Mouse (Mus musculus): ENCODE data around the gene Prpf40b. TPM values are rescaled to one million over a fixed set of nuclear protein-coding genes. Genes with fewer than 3 reads are reported as not detected.
A peak's percentile ranks its signal among the peaks of the same experiment; 100 is the strongest.

Prpf40b gene
- polyA plus RNA-seq, 1 experiment from 2014 or later: 53.8 TPM

DNA sequence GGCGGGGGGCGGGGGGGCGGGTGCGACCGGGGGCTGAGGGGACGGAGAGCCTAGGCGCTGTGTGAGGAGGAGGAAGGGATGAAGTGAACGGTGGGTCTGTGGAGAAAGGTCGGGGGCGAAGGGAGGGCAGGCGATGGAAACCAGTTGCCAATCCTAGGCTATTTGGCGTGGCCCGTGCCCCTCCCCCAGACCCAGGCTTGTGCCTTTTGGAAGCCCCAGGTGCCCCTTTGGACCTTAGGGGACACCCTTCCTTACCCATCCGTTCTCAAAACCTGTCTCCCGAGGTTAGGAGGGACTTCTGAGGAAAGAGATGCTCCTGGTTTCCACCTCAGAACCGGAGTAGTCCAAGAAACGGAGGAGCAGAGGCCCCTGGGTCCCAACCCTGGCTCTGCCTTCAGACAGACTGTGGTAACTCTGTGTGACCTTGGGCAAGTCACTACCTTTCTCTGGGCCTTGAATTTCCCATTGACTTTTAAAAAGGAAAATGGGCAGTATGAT lies 646 bp downstream of the Prpf40b start, which contains the start of gene Fam186b:
Gene Fam186b (minus strand): TSS at position 405 of the 498 bp plus-strand sequence.
- Histone ChIP-seq H3K9me3 (no peaks in the 10 kb centered on the region), H3K4me2 (peak within 1 kb of the TSS; percentile 69), H3K9ac (peak within 1 kb of the TSS; percentile 61), H3K4me3 (peak within 1 kb of the TSS; percentile 70), H3K36me3 (no peaks in the 10 kb centered on the region), H3K27ac (peak within 1 kb of the TSS; percentile 94), H3K27me3 (no peaks in the 10 kb centered on the region), H3K4me1 (peaks cover 22% of the 10 kb centered on the region)
- WGBS: 2% methylated on average over 15 of the region's 17 CpGs
- no peak for ATAC-seq (ENCODE audit: insufficient number of reproducible peaks, low FRiP score, low TSS enrichment, low read depth)

DNA sequence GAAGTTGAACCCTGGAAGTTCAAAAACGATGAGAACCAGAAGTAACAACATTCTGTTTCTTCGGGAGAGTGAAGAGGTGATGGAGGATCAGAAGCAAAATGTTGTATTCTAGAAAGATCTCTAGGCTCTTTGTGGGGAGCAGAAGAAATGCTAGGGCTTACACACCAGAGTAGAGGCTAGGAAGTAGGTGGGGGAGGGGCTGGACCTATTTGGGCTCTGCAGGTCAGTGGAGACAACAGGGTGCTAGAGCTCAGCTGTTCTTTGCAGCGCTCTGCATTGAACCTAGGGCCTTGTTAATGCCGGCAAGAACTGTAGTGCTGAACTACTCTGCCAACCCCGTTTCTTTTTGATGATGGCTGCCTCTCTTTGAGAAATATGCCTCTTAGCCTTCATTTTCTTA lies 1.3 kb downstream of the Prpf40b start:
- WGBS: 42% methylated on average over 5 of the region's 5 CpGs
- peak overlapping the region; percentile 29; the same call in 1 of the 2 replicates for H3K27ac ChIP-seq
- no peak for ATAC-seq (ENCODE audit: insufficient number of reproducible peaks, low FRiP score, low TSS enrichment, low read depth)

DNA sequence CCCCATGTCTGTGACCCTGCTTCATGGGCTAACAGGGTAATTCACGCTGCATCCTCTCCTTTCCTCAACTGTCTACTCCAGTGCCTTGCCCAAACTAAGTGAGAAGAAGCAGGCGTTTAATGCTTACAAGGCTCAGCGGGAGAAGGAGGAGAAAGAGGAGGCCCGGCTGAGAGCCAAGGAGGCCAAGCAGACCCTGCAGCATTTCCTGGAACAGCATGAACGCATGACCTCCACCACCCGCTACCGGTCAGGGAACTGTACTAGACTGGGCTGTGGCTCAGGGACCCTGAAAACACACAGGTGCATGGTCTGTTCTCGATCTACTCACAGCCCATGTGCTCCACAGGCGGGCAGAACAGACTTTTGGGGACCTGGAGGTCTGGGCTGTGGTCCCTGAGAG lies 12.6 kb downstream of the Prpf40b start:
- WGBS: 83% methylated on average over 9 of the region's 9 CpGs
- Histone ChIP-seq H3K4me1 (no peaks in the 10 kb centered on the region), H3K4me3 (no peak overlapping the region), H3K4me2 (no peak overlapping the region), H3K36me3 (peaks cover 88% of the 10 kb centered on the region), H3K27me3 (no peaks in the 10 kb centered on the region), H3K27ac (no peak overlapping the region), H3K9ac (no peak overlapping the region), H3K9me3 (no peaks in the 10 kb centered on the region)
- ATAC-seq (ENCODE audit: insufficient number of reproducible peaks, low FRiP score, low TSS enrichment, low read depth): no peak

More for the DNA sequence above, 1.3 kb downstream of the Prpf40b start:
- Histone ChIP-seq H3K9me3 (no peaks in the 10 kb centered on the region), H3K36me3 (no peaks in the 10 kb centered on the region), H3K4me1 (peaks cover 22% of the 10 kb centered on the region), H3K4me2 (peak overlapping the region; percentile 69; the same call in 1 of the 2 replicates), H3K4me3 (peak overlapping the region; percentile 70), H3K27me3 (no peaks in the 10 kb centered on the region), H3K9ac (no peak overlapping the region)

DNA sequence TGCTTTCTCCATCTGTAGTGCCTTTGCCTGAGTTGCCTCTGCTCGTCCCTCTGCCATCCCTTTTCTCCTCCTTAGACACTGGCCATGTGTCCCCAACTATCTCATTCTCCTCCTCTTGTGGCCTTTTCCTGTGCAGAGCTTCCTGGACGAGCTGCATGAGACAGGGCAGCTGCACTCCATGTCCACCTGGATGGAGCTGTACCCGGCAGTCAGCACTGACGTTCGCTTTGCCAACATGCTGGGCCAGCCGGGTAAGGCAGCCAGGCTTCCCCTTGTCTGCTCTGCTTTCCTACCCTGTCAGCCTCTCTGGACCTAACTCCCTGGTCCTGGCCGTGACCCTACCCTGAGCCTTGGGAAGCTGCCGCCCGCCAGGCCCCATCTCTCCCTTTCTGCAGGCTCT lies 14.7 kb downstream of the Prpf40b start:
- H3K36me3 ChIP-seq: peaks cover 95% of the 10 kb centered on the region

DNA sequence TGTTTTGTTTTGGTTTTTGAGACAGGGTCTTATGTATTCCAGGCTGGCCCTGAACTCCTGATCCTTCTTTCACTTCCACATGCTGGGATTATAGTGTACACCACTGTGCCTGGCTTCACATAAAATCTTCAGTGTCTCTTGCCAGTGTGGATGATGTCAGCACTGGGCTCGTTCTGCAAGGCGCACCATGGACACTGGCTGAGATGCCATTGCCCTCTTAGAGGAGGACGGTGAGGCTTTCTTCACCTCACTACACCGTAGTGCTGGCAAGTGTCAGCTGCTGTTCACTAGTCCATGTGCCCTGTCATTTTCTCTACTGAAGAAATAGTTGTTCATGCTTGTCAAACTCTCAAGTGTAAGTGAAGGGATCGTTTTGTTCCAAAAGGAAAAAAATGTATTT lies 15.7 kb downstream of the Prpf40b start:
- no peaks in the 10 kb centered on the region for H3K27me3 ChIP-seq
- WGBS: 89% methylated on average over 5 of the region's 5 CpGs
- H3K36me3 ChIP-seq: peaks cover 95% of the 10 kb centered on the region
- H3K4me3 ChIP-seq: no peak overlapping the region
- H3K9ac ChIP-seq: no peak overlapping the region
- no peak for ATAC-seq (ENCODE audit: insufficient number of reproducible peaks, low FRiP score, low TSS enrichment, low read depth)
- H3K4me2 ChIP-seq: no peak overlapping the region
- no peaks in the 10 kb centered on the region for H3K4me1 ChIP-seq
- H3K9me3 ChIP-seq: no peaks in the 10 kb centered on the region
- no peak overlapping the region for H3K27ac ChIP-seq

More for the DNA sequence above, 14.7 kb downstream of the Prpf40b start:
- H3K27me3 ChIP-seq: no peaks in the 10 kb centered on the region
- no peak overlapping the region for H3K27ac ChIP-seq
- ATAC-seq (ENCODE audit: insufficient number of reproducible peaks, low FRiP score, low TSS enrichment, low read depth): no peak
- WGBS: 89% methylated on average over 9 of the region's 9 CpGs
- no peaks in the 10 kb centered on the region for H3K4me1 ChIP-seq
- no peak overlapping the region for H3K9ac ChIP-seq
- H3K4me2 ChIP-seq: no peak overlapping the region
- no peak overlapping the region for H3K4me3 ChIP-seq
- H3K9me3 ChIP-seq: no peaks in the 10 kb centered on the region

DNA sequence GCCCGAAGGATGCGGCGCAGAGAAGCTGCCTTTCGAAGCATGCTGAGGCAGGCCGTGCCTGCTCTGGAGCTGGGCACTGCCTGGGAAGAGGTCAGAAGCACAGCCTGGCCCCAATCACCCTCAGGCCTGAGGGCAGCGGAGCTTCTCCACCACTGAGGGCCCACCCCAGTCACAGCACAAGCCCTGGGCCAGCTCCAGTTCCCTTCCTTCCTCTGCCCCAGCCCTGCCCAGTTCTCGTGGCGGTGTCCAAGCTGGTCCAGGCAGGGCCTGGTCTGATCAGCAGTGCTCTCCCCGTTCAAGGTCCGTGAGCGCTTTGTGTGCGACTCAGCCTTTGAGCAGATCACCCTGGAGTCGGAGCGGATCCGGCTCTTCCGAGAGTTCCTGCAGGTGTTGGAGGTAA lies 20.0 kb downstream of the Prpf40b start:
- Histone ChIP-seq H3K27me3 (no peaks in the 10 kb centered on the region), H3K9ac (no peak overlapping the region), H3K36me3 (peaks cover 94% of the 10 kb centered on the region), H3K4me1 (no peaks in the 10 kb centered on the region; the same call in 1 of the 2 replicates), H3K4me2 (no peak overlapping the region), H3K9me3 (no peaks in the 10 kb centered on the region), H3K27ac (no peak overlapping the region), H3K4me3 (no peak overlapping the region)
- ATAC-seq (ENCODE audit: insufficient number of reproducible peaks, low FRiP score, low TSS enrichment, low read depth): no peak
- WGBS: 93% methylated on average over 16 of the region's 16 CpGs

DNA sequence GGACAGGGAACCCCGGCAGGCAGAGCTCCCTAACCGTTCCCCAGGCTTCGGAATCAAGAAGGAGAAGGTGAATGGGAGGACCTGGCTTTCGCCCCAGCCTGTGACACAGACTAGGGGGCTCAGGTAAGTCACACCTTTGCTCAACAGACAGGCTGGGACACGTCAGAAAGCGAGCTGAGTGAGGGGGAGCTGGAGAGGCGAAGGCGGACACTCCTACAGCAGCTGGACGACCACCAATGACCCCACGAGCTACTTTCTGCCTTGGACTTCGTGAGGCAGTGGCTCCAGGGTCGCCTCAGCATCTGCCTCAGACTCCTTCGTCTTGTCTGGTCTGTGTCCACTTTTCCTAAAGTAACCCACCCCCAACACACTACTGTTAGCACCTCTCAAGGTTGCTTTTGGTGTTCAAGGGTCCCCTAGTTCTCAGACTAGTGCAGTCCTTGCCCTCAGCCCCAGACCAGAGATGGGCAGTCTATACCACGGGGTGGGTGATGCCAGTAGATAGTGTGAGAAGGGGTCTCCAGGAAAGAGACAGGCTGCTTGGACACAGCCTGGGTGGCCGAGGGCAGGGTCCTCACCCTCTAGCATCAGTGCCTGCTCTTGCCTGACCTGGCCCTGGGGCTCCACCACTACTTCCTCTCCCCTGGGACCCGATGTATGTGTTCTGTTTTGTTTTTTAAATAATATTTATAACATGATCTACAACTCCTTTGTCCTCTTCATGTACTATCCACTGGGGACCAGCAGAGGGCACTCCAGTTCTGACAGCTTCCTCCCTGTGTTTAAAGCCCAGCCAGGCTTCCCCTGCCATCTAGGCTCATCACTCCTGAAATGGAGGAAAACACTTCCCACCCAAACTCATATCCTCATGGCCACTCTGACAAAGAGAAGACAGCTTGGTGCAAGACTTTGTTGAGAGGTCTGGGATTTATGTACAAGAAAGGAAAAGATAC lies 21.7 kb downstream of the Prpf40b start:
- H3K4me3 ChIP-seq: no peak overlapping the region
- H3K4me2 ChIP-seq: no peak overlapping the region
- peaks cover 95% of the 10 kb centered on the region for H3K36me3 ChIP-seq
- no peaks in the 10 kb centered on the region; the same call in 1 of the 2 replicates for H3K4me1 ChIP-seq
- peak overlapping the region; percentile 51 for H3K27ac ChIP-seq
- no peaks in the 10 kb centered on the region for H3K27me3 ChIP-seq
- ATAC-seq (ENCODE audit: insufficient number of reproducible peaks, low FRiP score, low TSS enrichment, low read depth): 0 out of 2 replicates have a peak, but pooled peaks have one; percentile 25
- H3K9ac ChIP-seq: no peak overlapping the region
- no peaks in the 10 kb centered on the region for H3K9me3 ChIP-seq
- 72% methylated on average over 16 of the region's 16 CpGs for WGBS

DNA sequence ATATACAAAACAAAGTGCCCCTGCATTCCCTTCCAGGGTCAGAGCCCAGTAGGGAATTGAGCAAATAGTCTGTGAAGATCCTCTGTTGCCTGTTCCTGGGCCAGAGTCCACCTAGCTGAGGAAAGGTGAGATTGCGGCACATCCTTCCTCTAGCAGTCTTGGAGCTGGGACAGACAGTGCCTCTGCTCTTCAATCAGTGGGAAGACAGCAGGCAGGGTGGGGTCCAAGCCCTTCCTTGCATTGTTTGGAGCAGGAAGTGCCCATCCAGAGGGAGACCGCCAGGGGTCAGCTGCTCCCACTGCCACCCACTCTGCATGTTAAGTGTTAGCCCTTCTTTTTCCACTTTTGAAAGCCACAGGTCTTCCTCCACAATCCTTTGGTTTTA lies 22.4 kb downstream of the Prpf40b start:
- Histone ChIP-seq H3K9me3 (no peaks in the 10 kb centered on the region), H3K4me1 (no peaks in the 10 kb centered on the region; the same call in 1 of the 2 replicates), H3K36me3 (peaks cover 95% of the 10 kb centered on the region), H3K4me3 (no peak overlapping the region), H3K9ac (no peak overlapping the region), H3K27me3 (no peaks in the 10 kb centered on the region), H3K27ac (peak overlapping the region; percentile 51), H3K4me2 (no peak overlapping the region)
- no peak for ATAC-seq (ENCODE audit: insufficient number of reproducible peaks, low FRiP score, low TSS enrichment, low read depth)
- WGBS: 76% methylated on average over 2 of the region's 2 CpGs

DNA sequence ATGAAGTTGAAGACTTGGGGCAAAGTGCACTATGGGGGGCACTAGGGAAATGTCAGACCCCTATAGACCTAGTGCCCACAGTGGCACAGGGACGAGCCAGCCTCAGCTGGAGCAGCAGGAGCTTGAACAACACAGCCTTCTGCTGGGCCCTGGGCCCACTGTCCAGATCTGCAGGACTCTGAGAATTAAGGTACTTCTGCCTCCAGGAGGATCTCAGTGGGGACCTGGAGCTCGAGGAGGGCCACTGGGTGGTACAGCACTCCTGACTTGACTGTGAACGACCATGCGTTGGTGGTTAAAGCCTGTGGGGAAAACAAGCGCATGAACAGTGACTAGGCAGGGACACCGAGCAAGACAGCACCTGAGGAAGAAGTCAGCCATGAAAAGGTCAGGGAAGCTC lies 23.2 kb downstream of the Prpf40b start:
- H3K27ac ChIP-seq: peak overlapping the region; percentile 51
- H3K9me3 ChIP-seq: no peaks in the 10 kb centered on the region
- H3K27me3 ChIP-seq: no peaks in the 10 kb centered on the region
- no peaks in the 10 kb centered on the region; the same call in 1 of the 2 replicates for H3K4me1 ChIP-seq
- H3K4me3 ChIP-seq: no peak overlapping the region
- H3K4me2 ChIP-seq: no peak overlapping the region
- H3K36me3 ChIP-seq: peaks cover 96% of the 10 kb centered on the region
- H3K9ac ChIP-seq: no peak overlapping the region
- 88% methylated on average over 6 of the region's 6 CpGs for WGBS
- ATAC-seq (ENCODE audit: insufficient number of reproducible peaks, low FRiP score, low TSS enrichment, low read depth): no peak

DNA sequence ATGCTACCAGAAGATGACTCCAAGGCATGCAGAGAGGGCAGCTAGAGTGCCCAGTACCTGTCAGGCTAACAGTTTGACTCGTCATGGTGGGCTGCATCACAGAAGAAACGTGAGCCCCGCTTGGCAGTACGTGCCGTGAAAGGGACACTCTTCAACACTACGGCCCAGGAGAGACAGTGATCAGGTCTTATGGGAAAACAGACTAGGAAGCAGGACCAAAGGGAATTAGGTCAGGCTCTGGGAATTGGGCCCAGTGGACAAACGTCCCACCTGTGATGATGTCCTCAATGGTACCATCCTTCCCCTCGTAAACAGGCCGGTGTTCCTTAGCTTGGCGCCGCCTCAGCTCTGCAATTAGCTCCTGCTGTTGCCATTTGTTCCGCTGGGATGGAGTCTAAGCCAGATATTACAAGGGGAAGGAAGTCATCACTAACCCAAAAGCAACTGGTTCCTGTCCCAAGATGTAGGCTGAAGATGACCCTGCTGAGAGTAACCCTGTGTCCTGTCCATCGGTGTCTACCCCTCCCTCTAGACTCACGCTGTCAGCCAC lies 24.0 kb downstream of the Prpf40b start:
- ATAC-seq (ENCODE audit: insufficient number of reproducible peaks, low FRiP score, low TSS enrichment, low read depth): no peak
- H3K4me3 ChIP-seq: no peak overlapping the region

DNA sequence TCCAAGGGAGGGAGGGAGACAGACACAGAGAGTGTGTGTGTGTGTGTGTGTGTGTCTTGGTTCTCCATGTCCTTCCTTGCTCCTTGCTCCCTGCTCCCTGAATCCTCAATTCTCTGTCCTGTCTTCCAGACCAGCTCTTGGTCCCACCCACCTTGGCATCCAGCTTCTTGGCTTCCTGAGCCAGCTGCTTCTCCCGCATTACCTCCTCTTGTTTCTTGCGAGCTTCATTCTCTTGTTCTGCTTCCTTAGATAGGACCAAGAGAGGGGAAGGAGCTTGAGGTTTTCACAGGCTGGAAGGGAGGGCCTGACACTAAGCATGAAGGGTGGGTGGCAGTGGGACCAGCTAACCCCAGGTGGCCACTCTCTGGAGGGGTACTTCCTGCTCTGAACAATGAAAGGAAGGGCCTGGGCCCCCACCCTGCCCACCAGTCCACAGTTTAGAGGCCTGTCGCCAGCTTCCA lies 24.6 kb downstream of the Prpf40b start:
- ATAC-seq (ENCODE audit: insufficient number of reproducible peaks, low FRiP score, low TSS enrichment, low read depth): no peak
- H3K36me3 ChIP-seq: peaks cover 98% of the 10 kb centered on the region
- no peak overlapping the region for H3K9ac ChIP-seq

More for the DNA sequence above, 24.0 kb downstream of the Prpf40b start:
- Histone ChIP-seq H3K4me2 (no peak overlapping the region), H3K4me1 (no peaks in the 10 kb centered on the region; the same call in 1 of the 2 replicates), H3K27me3 (no peaks in the 10 kb centered on the region), H3K36me3 (peaks cover 98% of the 10 kb centered on the region), H3K9ac (no peak overlapping the region), H3K27ac (peak overlapping the region; percentile 51), H3K9me3 (no peaks in the 10 kb centered on the region)
- WGBS: 77% methylated on average over 14 of the region's 14 CpGs

More for the DNA sequence above, 24.6 kb downstream of the Prpf40b start:
- Histone ChIP-seq H3K4me1 (no peaks in the 10 kb centered on the region; the same call in 1 of the 2 replicates), H3K4me3 (no peak overlapping the region), H3K27ac (peak overlapping the region; percentile 51), H3K9me3 (no peaks in the 10 kb centered on the region), H3K27me3 (no peaks in the 10 kb centered on the region), H3K4me2 (no peak overlapping the region)
- 61% methylated on average over 3 of the region's 3 CpGs for WGBS

Measured in limb, embryonic 15.5 days (tissue).